Mouse (Mus musculus) spleen, postnatal 36 days (tissue): ENCODE results near the gene Amdhd2.
"Not testable (repeated sequence)": the region's sequence is repeated elsewhere in the genome, so short reads cannot be mapped to it uniquely, and the experiment has no call there.

Experiments
- DNase-seq, 2 experiments: peaks; one replicate each; pipeline ENCODE4 v3.0.0; 2022; ENCODE audit warnings: low spot score in 2 of 2, mixed read lengths in 1 of 2

Amdhd2 gene

GRCm38 (mm10) chr17:24156394-24156793, 7.2 kb downstream of the Amdhd2 start:
- DNase-seq: no peak

- no peak for DNase-seq
Measured at GRCm38 (mm10) chr17:24155742-24156141, 7.8 kb downstream of the Amdhd2 start.

GRCm38 (mm10) chr17:24154463-24154862, 9.1 kb downstream of the Amdhd2 start:
- DNase-seq: no peak

GRCm38 (mm10) chr17:24151890-24152563, 11.5 kb downstream of the Amdhd2 start:
- DNase-seq: peak; percentile 77 to 84

- DNase-seq: no peak
Measured at GRCm38 (mm10) chr17:24151382-24151781, 12.2 kb downstream of the Amdhd2 start.

- DNase-seq: no peak
Measured at GRCm38 (mm10) chr17:24150824-24151223, 12.7 kb downstream of the Amdhd2 start, which contains the start of gene Pdpk1. Pdpk1 (minus strand) TSS chr17:24150924.

GRCm38 (mm10) chr17:24149421-24149820, 14.1 kb downstream of the Amdhd2 start:
- no peak for DNase-seq

GRCm38 (mm10) chr17:24142897-24143296, 20.7 kb downstream of the Amdhd2 start:
- DNase-seq: no peak

- DNase-seq: peak; percentile 97
Measured at GRCm38 (mm10) chr17:24141425-24141920, 22.1 kb downstream of the Amdhd2 start.

GRCm38 (mm10) chr17:24140845-24141424, 22.6 kb downstream of the Amdhd2 start:
- DNase-seq: peak in 1 of 2 experiments; percentile 30

- no peak for DNase-seq
Measured at GRCm38 (mm10) chr17:24139968-24140367, 23.6 kb downstream of the Amdhd2 start.

- peak in 1 of 2 experiments; percentile 10 for DNase-seq
Measured at GRCm38 (mm10) chr17:24139256-24139655, 24.3 kb downstream of the Amdhd2 start.

GRCm38 (mm10) chr17:24137226-24137880, 26.2 kb downstream of the Amdhd2 start:
- no peak for DNase-seq

- no peak for DNase-seq
Measured at GRCm38 (mm10) chr17:24134062-24134461, 29.5 kb downstream of the Amdhd2 start.

- not testable (repeated sequence) for DNase-seq
Measured at GRCm38 (mm10) chr17:24132919-24133318, 30.6 kb downstream of the Amdhd2 start.

- DNase-seq: no peak
Measured at GRCm38 (mm10) chr17:24131570-24131969, 32.0 kb downstream of the Amdhd2 start.

GRCm38 (mm10) chr17:24129246-24129645, 34.3 kb downstream of the Amdhd2 start:
- not testable (repeated sequence) for DNase-seq

GRCm38 (mm10) chr17:24127592-24127991, 36.0 kb downstream of the Amdhd2 start:
- DNase-seq: no peak

- DNase-seq: no peak
Measured at GRCm38 (mm10) chr17:24126801-24127200, 36.8 kb downstream of the Amdhd2 start.

GRCm38 (mm10) chr17:24119446-24119845, 44.1 kb downstream of the Amdhd2 start:
- DNase-seq: no peak

GRCm38 (mm10) chr17:24113031-24113430, 50.5 kb downstream of the Amdhd2 start:
- DNase-seq: no peak

GRCm38 (mm10) chr17:24111256-24111655, 52.3 kb downstream of the Amdhd2 start:
- DNase-seq: no peak

GRCm38 (mm10) chr17:24108896-24109295, 54.7 kb downstream of the Amdhd2 start:
- no peak for DNase-seq
